Mouse (Mus musculus): ENCODE data around the gene Nabp2.
A peak's percentile ranks its signal among the peaks of the same experiment; 100 is the strongest.

DNA sequence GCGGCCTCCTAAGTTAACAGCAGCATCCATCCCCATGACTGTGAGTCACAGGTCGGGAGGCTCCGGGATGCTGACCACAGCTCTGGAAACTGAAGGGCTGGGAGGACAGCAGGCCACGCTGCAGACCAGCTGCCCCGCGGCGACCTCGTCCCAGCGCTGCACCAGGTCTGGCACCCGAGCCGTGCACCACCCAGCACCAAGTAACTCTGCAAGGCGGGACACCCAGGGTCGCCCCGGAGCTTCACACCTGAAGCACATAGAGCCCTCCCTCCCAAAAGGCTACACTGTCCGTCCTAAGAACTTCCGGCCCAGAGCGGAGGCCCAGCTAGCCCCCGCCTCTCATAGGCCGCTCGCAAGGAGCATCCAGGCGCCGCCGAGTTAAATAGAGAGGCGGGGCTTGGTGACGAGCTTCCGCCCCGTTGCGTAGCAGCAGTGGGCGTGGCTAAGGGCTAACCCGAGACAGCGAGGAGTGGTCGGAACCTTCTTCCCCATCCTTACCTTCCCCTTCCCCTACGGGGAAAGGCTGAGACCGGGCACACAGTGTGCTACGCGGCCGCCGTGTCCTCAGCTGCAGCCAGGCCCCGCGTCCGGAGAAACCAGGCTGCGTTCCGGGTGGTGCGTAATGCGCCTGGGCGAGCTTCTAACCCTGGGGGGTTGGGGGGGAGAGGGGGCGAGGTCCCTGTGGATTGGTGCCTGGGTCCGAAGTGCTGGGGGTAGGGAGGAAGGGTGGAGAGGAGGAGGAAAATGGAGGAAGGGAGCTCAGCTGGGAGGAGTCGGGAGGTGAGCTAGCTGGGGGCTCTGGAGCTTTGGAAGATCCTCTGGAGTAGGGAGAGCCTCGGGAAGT is at the start of gene Nabp2, which contains the start of gene Rnf41:
- TF ChIP-seq FLI1 (IDR thresholded peaks at IDR 0.05; ENCODE audit: low read length), result 0 out of 2 replicates have a peak, but pooled peaks have one; percentile 28
- TF ChIP-seq GATA1 (IDR thresholded peaks at IDR 0.05; ENCODE audit: borderline replicate concordance, low read length), result no peak
